Mouse (Mus musculus) C2C12 (cell line): ENCODE data around the gene Dst. TPM values are rescaled to one million over a fixed set of nuclear protein-coding genes. Genes with fewer than 3 reads are reported as not detected.

Source experiments
- H3K27me3 ChIP-seq: one replicate; pipeline ENCODE4 v1.6.1; 2011; ENCODE audit not compliant: control insufficient read depth, insufficient read depth, insufficient read length
- H3K36me3 ChIP-seq: one replicate; pipeline ENCODE4 v1.6.1; 2011; ENCODE audit not compliant: control insufficient read depth, insufficient read depth
- H3K4me3 ChIP-seq: one replicate; pipeline ENCODE4 v1.5.1; 2011; ENCODE audit warnings: mild to moderate bottlenecking, control low read depth; ENCODE audit not compliant: poor library complexity, insufficient read depth, severe bottlenecking
- H3K79me2 ChIP-seq: one replicate; pipeline ENCODE4 v1.6.1; 2011; ENCODE audit not compliant: control insufficient read depth, insufficient read depth
- H3K79me3 ChIP-seq: one replicate; pipeline ENCODE4 v1.6.1; 2011; ENCODE audit warnings: low read depth, control low read depth
- H3ac ChIP-seq: one replicate; pipeline ENCODE3; 2011; ENCODE audit warnings: low read depth; ENCODE audit not compliant: control insufficient read depth, insufficient read length
- CEBPB ChIP-seq: IDR thresholded peaks from one replicate; pipeline ENCODE4 v1.6.1; 2011; ENCODE audit warnings: low read depth, mild to moderate bottlenecking, control low read depth, moderate library complexity
- CTCF ChIP-seq: IDR thresholded peaks from one replicate; pipeline ENCODE4 v1.5.1; 2011; ENCODE audit not compliant: control insufficient read depth, insufficient read depth, insufficient read length
- FOSL1 ChIP-seq: IDR thresholded peaks from one replicate; pipeline ENCODE4 v1.8.0; 2011; ENCODE audit warnings: mild to moderate bottlenecking, low read length; ENCODE audit not compliant: poor library complexity, insufficient read depth, severe bottlenecking
- MAX ChIP-seq: IDR thresholded peaks from one replicate; pipeline ENCODE4 v1.6.1; 2011; ENCODE audit warnings: mild to moderate bottlenecking, control low read depth
- MYOD1 ChIP-seq: IDR thresholded peaks from one replicate; pipeline ENCODE4 v1.6.1; 2011; ENCODE audit warnings: low read depth; ENCODE audit not compliant: control insufficient read depth, insufficient read length
- MYOG ChIP-seq: IDR thresholded peaks from one replicate; pipeline ENCODE4 v1.6.1; 2011; ENCODE audit not compliant: control insufficient read depth, insufficient read length; ENCODE audit errors: extremely low read depth
- USF1 ChIP-seq: IDR thresholded peaks from one replicate; pipeline ENCODE4 v1.6.1; 2011; ENCODE audit warnings: low read depth, mild to moderate bottlenecking, control low read depth, moderate library complexity
- long read RNA-seq, 2 experiments: library from polyadenylated mRNA; unstranded; transcript quantifications; one replicate each; pipeline ENCODE4 v2.0.0; 2019 to 2020
- polyA plus RNA-seq: library from polyadenylated mRNA; unstranded; fragments of >200 nt; fragmentation: generic; extraction: Trizol; gene quantifications from one replicate; pipeline ENCODE4 v1.2.1, GENCODE M21; 2012; ENCODE audit warnings: missing spikeins

The Dst gene
- 26.5 TPM for polyA plus RNA-seq
- long read RNA-seq, experiment 1, full-length matches to known transcripts = 2 of 21 reads
- long read RNA-seq, experiment 1, partial matches to known transcripts = 6 of 21 reads
- long read RNA-seq, experiment 1, other reads (novel, unspliced or antisense) = 13 of 21 reads
- long read RNA-seq, experiment 2, partial matches to known transcripts = 4 of 15 reads
- long read RNA-seq, experiment 2, other reads (novel, unspliced or antisense) = 11 of 15 reads

GRCm38 (mm10) chr1:33908191-33908962, at the start of gene Dst:
Gene Dst (plus strand): TSS chr1:33908225.
- Histone ChIP-seq H3K79me3 (peaks cover 42% of the 10 kb centered on the region), H3K79me2 (peaks cover 79% of the 10 kb centered on the region), H3ac (peak within 1 kb of the TSS; percentile 85), H3K27me3 (no peaks in the 10 kb centered on the region), H3K4me3 (peak within 1 kb of the TSS; percentile 74), H3K36me3 (peaks cover 17% of the 10 kb centered on the region)
- TF ChIP-seq MYOG = no peak
- TF ChIP-seq USF1 = no peak
- no peak for TF ChIP-seq FOSL1
- TF ChIP-seq MYOD1 = no peak
- TF ChIP-seq CTCF = no peak
- no peak for TF ChIP-seq MAX
- TF ChIP-seq CEBPB = no peak

GRCm38 (mm10) chr1:33869031-33869430, 39.0 kb upstream of the Dst start:
- no peaks in the 10 kb centered on the region for H3K27me3 ChIP-seq
- no peak overlapping the region for H3K4me3 ChIP-seq
- H3K79me3 ChIP-seq = no peaks in the 10 kb centered on the region
- no peaks in the 10 kb centered on the region for H3K79me2 ChIP-seq
- TF ChIP-seq MYOD1 = no peak
- no peak for TF ChIP-seq CEBPB
- TF ChIP-seq FOSL1 = no peak
- TF ChIP-seq CTCF = no peak
- no peak for TF ChIP-seq USF1
- no peak for TF ChIP-seq MAX
- TF ChIP-seq MYOG = no peak
- no peak overlapping the region for H3ac ChIP-seq
- no peaks in the 10 kb centered on the region for H3K36me3 ChIP-seq

GRCm38 (mm10) chr1:33869437-33869836, 38.6 kb upstream of the Dst start:
- H3ac ChIP-seq = no peak overlapping the region
- no peaks in the 10 kb centered on the region for H3K27me3 ChIP-seq
- H3K4me3 ChIP-seq = no peak overlapping the region
- no peaks in the 10 kb centered on the region for H3K36me3 ChIP-seq
- H3K79me2 ChIP-seq = no peaks in the 10 kb centered on the region
- TF ChIP-seq FOSL1 = no peak
- TF ChIP-seq CEBPB = no peak
- no peak for TF ChIP-seq CTCF
- TF ChIP-seq USF1 = no peak
- TF ChIP-seq MYOG = no peak
- no peak for TF ChIP-seq MYOD1
- TF ChIP-seq MAX = no peak
- no peaks in the 10 kb centered on the region for H3K79me3 ChIP-seq

- H3ac ChIP-seq = no peak overlapping the region
- H3K4me3 ChIP-seq = no peak overlapping the region
- no peaks in the 10 kb centered on the region for H3K36me3 ChIP-seq
- no peaks in the 10 kb centered on the region for H3K27me3 ChIP-seq
- no peaks in the 10 kb centered on the region for H3K79me2 ChIP-seq
- TF ChIP-seq USF1 (no peak), MYOD1 (no peak), MAX (no peak), CEBPB (no peak), FOSL1 (no peak), MYOG (no peak), CTCF (no peak)
- no peaks in the 10 kb centered on the region for H3K79me3 ChIP-seq
Measured at GRCm38 (mm10) chr1:33873561-33873960, 34.5 kb upstream of the Dst start.

GRCm38 (mm10) chr1:33875691-33876090, 32.3 kb upstream of the Dst start:
- no peaks in the 10 kb centered on the region for H3K79me2 ChIP-seq
- TF ChIP-seq MAX (no peak), CTCF (no peak), CEBPB (no peak), FOSL1 (no peak), MYOD1 (no peak), MYOG (no peak), USF1 (no peak)

GRCm38 (mm10) chr1:33876416-33876815, 31.6 kb upstream of the Dst start:
- TF ChIP-seq MYOD1 = no peak
- no peak for TF ChIP-seq MAX
- TF ChIP-seq CTCF = no peak
- TF ChIP-seq FOSL1 = no peak
- no peak for TF ChIP-seq MYOG
- TF ChIP-seq CEBPB = no peak
- TF ChIP-seq USF1 = no peak
- Histone ChIP-seq H3K27me3 (no peaks in the 10 kb centered on the region), H3ac (no peak overlapping the region), H3K79me3 (no peaks in the 10 kb centered on the region), H3K4me3 (no peak overlapping the region), H3K36me3 (no peaks in the 10 kb centered on the region), H3K79me2 (no peaks in the 10 kb centered on the region)

More at GRCm38 (mm10) chr1:33875691-33876090, 32.3 kb upstream of the Dst start:
- Histone ChIP-seq H3K4me3 (no peak overlapping the region), H3K27me3 (no peaks in the 10 kb centered on the region), H3K36me3 (no peaks in the 10 kb centered on the region), H3ac (no peak overlapping the region), H3K79me3 (no peaks in the 10 kb centered on the region)
